Mouse (Mus musculus): ENCODE measurements at regions not wholly inside any gene's neighbourhood (a gene's known extent, or its start where the extent isn't known, plus 50 kb on each side); places are given as distances from the start of the nearest gene placed in this dataset.

DNA sequence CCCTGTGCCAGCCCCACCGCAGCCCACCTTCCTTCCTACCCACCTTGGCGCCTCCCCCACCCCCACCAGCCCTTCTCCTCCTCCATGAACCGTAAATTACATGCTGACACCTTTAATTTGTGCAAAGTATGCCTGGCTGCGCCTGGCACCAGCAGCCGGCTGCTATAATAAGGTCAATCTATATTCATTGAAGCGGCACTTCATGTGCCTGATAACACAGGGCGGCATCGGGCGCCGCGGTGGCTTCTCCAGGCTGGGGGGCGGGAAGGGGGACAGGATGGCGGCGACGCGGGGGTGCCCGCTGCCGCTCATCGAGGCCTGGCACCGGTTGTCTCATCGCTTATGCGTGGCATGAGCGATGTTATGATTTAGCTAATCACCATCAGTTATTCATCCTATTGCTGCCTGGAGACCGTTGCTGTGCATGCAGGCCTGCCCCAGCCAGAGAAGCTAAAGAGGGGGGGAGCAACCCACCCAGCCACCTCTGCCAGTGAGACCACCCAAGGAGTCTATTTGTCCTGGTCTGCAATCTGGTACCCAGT, 157.5 kb downstream of the Rplp1 start:
- H3K4me1 ChIP-seq (ENCODE audit: control insufficient read depth, insufficient read depth, low read length): no peaks in the 10 kb centered on the region
- no peak overlapping the region for H3K27ac ChIP-seq (ENCODE audit: insufficient read depth, low read length)
- no peaks in the 10 kb centered on the region for H3K9me3 ChIP-seq (replicated peaks; ENCODE audit: control insufficient read depth, insufficient read depth, low read length, poor library complexity, severe bottlenecking)
- H3K9ac ChIP-seq (ENCODE audit: low read depth, poor library complexity, severe bottlenecking): no peak overlapping the region
- H3K27me3 ChIP-seq (ENCODE audit: control insufficient read depth, insufficient read depth, low read length, poor library complexity, severe bottlenecking): no peaks in the 10 kb centered on the region
- no peak for TF ChIP-seq CTCF (IDR thresholded peaks at IDR 0.05; ENCODE audit: low read depth, low read length)
- no peak for TF ChIP-seq POLR2A (IDR thresholded peaks at IDR 0.05; ENCODE audit: insufficient read depth, low read length)
- TF ChIP-seq EP300 (IDR thresholded peaks at IDR 0.05; ENCODE audit: insufficient read depth, low read depth, low read length): no peak
- no peaks in the 10 kb centered on the region for H3K36me3 ChIP-seq (ENCODE audit: control insufficient read depth, insufficient read depth, low read length, poor library complexity, severe bottlenecking)
- H3K4me3 ChIP-seq (ENCODE audit: low read depth, low read length): no peak overlapping the region

DNA sequence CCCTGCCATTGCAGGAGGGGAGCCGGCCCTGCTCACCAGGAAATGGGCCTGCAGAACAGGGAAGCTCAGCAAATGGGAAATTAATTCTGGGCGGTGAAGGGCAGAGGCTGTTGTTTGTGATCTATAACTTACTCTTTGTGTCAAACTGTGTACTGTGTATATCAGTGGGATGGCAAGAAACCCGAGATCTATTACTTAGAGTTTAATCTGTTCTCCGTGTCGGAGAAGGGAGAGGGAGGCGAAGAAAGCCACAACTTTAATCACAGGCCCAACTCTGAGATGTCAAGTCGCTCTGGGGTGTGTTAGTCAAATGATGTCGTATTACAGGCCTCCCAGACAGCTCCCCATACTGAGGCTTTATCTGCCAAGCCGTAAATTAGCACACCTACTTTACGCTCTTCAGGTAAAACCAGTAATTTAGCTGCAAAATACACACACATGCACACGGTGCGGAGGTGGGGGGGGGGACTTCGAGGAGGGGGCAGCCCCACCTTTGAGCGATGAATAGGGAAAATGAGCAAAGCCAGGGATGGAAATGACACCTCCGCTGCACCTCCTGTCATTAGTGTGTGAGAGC, 158.0 kb downstream of the Rplp1 start:
- H3K36me3 ChIP-seq (ENCODE audit: control insufficient read depth, insufficient read depth, low read length, poor library complexity, severe bottlenecking): no peaks in the 10 kb centered on the region
- H3K4me1 ChIP-seq (ENCODE audit: control insufficient read depth, insufficient read depth, low read length): no peaks in the 10 kb centered on the region
- no peak for TF ChIP-seq EP300 (IDR thresholded peaks at IDR 0.05; ENCODE audit: insufficient read depth, low read depth, low read length)
- TF ChIP-seq CTCF (IDR thresholded peaks at IDR 0.05; ENCODE audit: low read depth, low read length): no peak
- no peak for TF ChIP-seq POLR2A (IDR thresholded peaks at IDR 0.05; ENCODE audit: insufficient read depth, low read length)
- H3K9ac ChIP-seq (ENCODE audit: low read depth, poor library complexity, severe bottlenecking): no peak overlapping the region
- H3K27ac ChIP-seq (ENCODE audit: insufficient read depth, low read length): no peak overlapping the region
- H3K27me3 ChIP-seq (ENCODE audit: control insufficient read depth, insufficient read depth, low read length, poor library complexity, severe bottlenecking): no peaks in the 10 kb centered on the region
- H3K9me3 ChIP-seq (replicated peaks; ENCODE audit: control insufficient read depth, insufficient read depth, low read length, poor library complexity, severe bottlenecking): no peaks in the 10 kb centered on the region
- H3K4me3 ChIP-seq (ENCODE audit: low read depth, low read length): no peak overlapping the region

DNA sequence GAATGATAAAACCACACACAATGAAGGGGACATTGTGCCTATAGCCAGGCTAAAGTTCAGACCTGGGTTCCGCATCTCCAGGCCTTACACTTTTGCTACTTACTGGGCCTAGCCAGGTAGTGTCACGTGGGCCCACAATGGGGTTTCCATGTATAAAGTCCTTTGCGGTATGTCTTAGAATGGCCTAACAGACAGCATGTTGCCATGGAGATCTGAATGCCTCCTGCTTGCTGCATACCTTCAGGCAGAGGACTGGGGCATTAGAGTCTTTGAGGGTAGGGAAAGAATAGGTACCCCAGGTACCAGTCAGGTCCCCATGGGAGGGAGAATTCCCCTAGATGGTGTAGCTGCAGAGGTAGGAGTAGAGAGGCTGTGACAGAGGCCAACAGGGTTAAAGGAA, 159.0 kb downstream of the Rplp1 start:
- Histone ChIP-seq H3K4me1 (ENCODE audit: control insufficient read depth, insufficient read depth, low read length) (no peaks in the 10 kb centered on the region), H3K27ac (ENCODE audit: insufficient read depth, low read length) (no peak overlapping the region), H3K36me3 (ENCODE audit: control insufficient read depth, insufficient read depth, low read length, poor library complexity, severe bottlenecking) (no peaks in the 10 kb centered on the region), H3K27me3 (ENCODE audit: control insufficient read depth, insufficient read depth, low read length, poor library complexity, severe bottlenecking) (no peaks in the 10 kb centered on the region), H3K9me3 (replicated peaks; ENCODE audit: control insufficient read depth, insufficient read depth, low read length, poor library complexity, severe bottlenecking) (no peaks in the 10 kb centered on the region), H3K4me3 (ENCODE audit: low read depth, low read length) (no peak overlapping the region), H3K9ac (ENCODE audit: low read depth, poor library complexity, severe bottlenecking) (no peak overlapping the region)
- TF ChIP-seq CTCF (IDR thresholded peaks at IDR 0.05; ENCODE audit: low read depth, low read length) (no peak), POLR2A (IDR thresholded peaks at IDR 0.05; ENCODE audit: insufficient read depth, low read length) (no peak), EP300 (IDR thresholded peaks at IDR 0.05; ENCODE audit: insufficient read depth, low read depth, low read length) (no peak)

DNA sequence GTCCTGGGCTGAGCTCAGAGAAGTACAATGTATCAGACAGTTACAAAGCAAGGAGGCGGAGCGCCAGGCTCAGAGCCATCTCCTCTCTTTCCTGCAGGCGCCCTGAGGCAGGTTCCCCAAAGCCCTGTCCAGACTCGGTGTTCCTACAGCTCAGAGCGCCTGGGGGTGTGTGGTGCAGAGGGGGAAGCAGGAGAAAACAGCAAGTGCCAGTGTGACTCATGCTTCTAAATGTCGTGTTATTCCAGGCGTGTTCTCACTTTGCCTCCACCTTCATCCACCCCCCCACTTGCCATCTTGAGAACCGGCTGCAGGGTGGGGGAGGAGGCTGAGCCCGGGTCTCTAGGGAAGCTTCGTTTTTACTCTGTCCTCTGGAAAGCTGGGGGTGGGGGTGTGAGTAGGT, 160.5 kb downstream of the Rplp1 start:
- no peaks in the 10 kb centered on the region for H3K27me3 ChIP-seq (ENCODE audit: control insufficient read depth, insufficient read depth, low read length, poor library complexity, severe bottlenecking)
- no peaks in the 10 kb centered on the region for H3K4me1 ChIP-seq (ENCODE audit: control insufficient read depth, insufficient read depth, low read length)
- no peaks in the 10 kb centered on the region for H3K9me3 ChIP-seq (replicated peaks; ENCODE audit: control insufficient read depth, insufficient read depth, low read length, poor library complexity, severe bottlenecking)
- H3K4me3 ChIP-seq (ENCODE audit: low read depth, low read length): 0 out of 2 replicates have a peak overlapping the region, but pooled peaks have one; percentile 3
- TF ChIP-seq CTCF (IDR thresholded peaks at IDR 0.05; ENCODE audit: low read depth, low read length) (no peak), EP300 (IDR thresholded peaks at IDR 0.05; ENCODE audit: insufficient read depth, low read depth, low read length) (no peak), POLR2A (IDR thresholded peaks at IDR 0.05; ENCODE audit: insufficient read depth, low read length) (no peak)
- no peaks in the 10 kb centered on the region for H3K36me3 ChIP-seq (ENCODE audit: control insufficient read depth, insufficient read depth, low read length, poor library complexity, severe bottlenecking)
- no peak overlapping the region for H3K27ac ChIP-seq (ENCODE audit: insufficient read depth, low read length)
- H3K9ac ChIP-seq (ENCODE audit: low read depth, poor library complexity, severe bottlenecking): no peak overlapping the region

- Histone ChIP-seq H3K27ac (ENCODE audit: insufficient read depth, low read length) (no peak overlapping the region), H3K9ac (ENCODE audit: low read depth, poor library complexity, severe bottlenecking) (no peak overlapping the region), H3K4me3 (ENCODE audit: low read depth, low read length) (no peak overlapping the region), H3K36me3 (ENCODE audit: control insufficient read depth, insufficient read depth, low read length, poor library complexity, severe bottlenecking) (no peaks in the 10 kb centered on the region), H3K27me3 (ENCODE audit: control insufficient read depth, insufficient read depth, low read length, poor library complexity, severe bottlenecking) (no peaks in the 10 kb centered on the region), H3K9me3 (replicated peaks; ENCODE audit: control insufficient read depth, insufficient read depth, low read length, poor library complexity, severe bottlenecking) (no peaks in the 10 kb centered on the region), H3K4me1 (ENCODE audit: control insufficient read depth, insufficient read depth, low read length) (no peaks in the 10 kb centered on the region)
- no peak for TF ChIP-seq CTCF (IDR thresholded peaks at IDR 0.05; ENCODE audit: low read depth, low read length)
Measured at GRCm38 (mm10) chr9:61749201-61749600, 165.1 kb downstream of the Rplp1 start.

GRCm38 (mm10) chr9:61748416-61748815, 165.9 kb downstream of the Rplp1 start:
- Histone ChIP-seq H3K4me1 (ENCODE audit: control insufficient read depth, insufficient read depth, low read length) (no peaks in the 10 kb centered on the region), H3K27ac (ENCODE audit: insufficient read depth, low read length) (no peak overlapping the region), H3K36me3 (ENCODE audit: control insufficient read depth, insufficient read depth, low read length, poor library complexity, severe bottlenecking) (no peaks in the 10 kb centered on the region), H3K9me3 (replicated peaks; ENCODE audit: control insufficient read depth, insufficient read depth, low read length, poor library complexity, severe bottlenecking) (no peaks in the 10 kb centered on the region), H3K9ac (ENCODE audit: low read depth, poor library complexity, severe bottlenecking) (no peak overlapping the region), H3K4me3 (ENCODE audit: low read depth, low read length) (no peak overlapping the region), H3K27me3 (ENCODE audit: control insufficient read depth, insufficient read depth, low read length, poor library complexity, severe bottlenecking) (no peaks in the 10 kb centered on the region)
- no peak for TF ChIP-seq POLR2A (IDR thresholded peaks at IDR 0.05; ENCODE audit: insufficient read depth, low read length)
- TF ChIP-seq EP300 (IDR thresholded peaks at IDR 0.05; ENCODE audit: insufficient read depth, low read depth, low read length): no peak
- no peak for TF ChIP-seq CTCF (IDR thresholded peaks at IDR 0.05; ENCODE audit: low read depth, low read length)
